Mouse (Mus musculus): Measurements from ENCODE around the gene Erbb4. TPM values are rescaled to one million over a fixed set of nuclear protein-coding genes. Genes with fewer than 3 reads are reported as not detected.
A peak's percentile ranks its signal among the peaks of the same experiment; 100 is the strongest.

Gene Erbb4
- polyA plus RNA-seq, 1 experiment from 2014 or later = 0.65 TPM

GRCm38 (mm10) chr1:69105493-69106321, 2.2 kb downstream of the Erbb4 start:
- Histone ChIP-seq H3K36me3 (no peaks in the 10 kb centered on the region), H3K9me3 (no peaks in the 10 kb centered on the region), H3K27ac (no peak overlapping the region), H3K4me1 (replicated peaks) (peaks cover 19% of the 10 kb centered on the region), H3K4me3 (replicated peaks) (peak overlapping the region; percentile 62), H3K4me2 (peak overlapping the region; percentile 99), H3K9ac (replicated peaks) (peak overlapping the region; percentile 47; the same call in 1 of the 2 replicates), H3K27me3 (peaks cover 59% of the 10 kb centered on the region)
- WGBS = under 1% methylated on average over 29 of the region's 29 CpGs
- no peak for ATAC-seq (ENCODE audit: insufficient number of reproducible peaks, insufficient read depth, low FRiP score, low TSS enrichment, low read depth)

- no peak overlapping the region for H3K9ac ChIP-seq (replicated peaks)
- peaks cover 59% of the 10 kb centered on the region for H3K27me3 ChIP-seq
- under 1% methylated on average over 13 of the region's 13 CpGs for WGBS
- no peak overlapping the region for H3K27ac ChIP-seq
- no peaks in the 10 kb centered on the region for H3K36me3 ChIP-seq
- H3K4me3 ChIP-seq (replicated peaks) = peak overlapping the region; percentile 62
- ATAC-seq (ENCODE audit: insufficient number of reproducible peaks, insufficient read depth, low FRiP score, low TSS enrichment, low read depth) = no peak
- H3K4me1 ChIP-seq (replicated peaks) = peaks cover 19% of the 10 kb centered on the region
- H3K4me2 ChIP-seq = peak overlapping the region; percentile 99
- H3K9me3 ChIP-seq = no peaks in the 10 kb centered on the region
Observed at GRCm38 (mm10) chr1:69105096-69105492, 2.8 kb downstream of the Erbb4 start.

- Histone ChIP-seq H3K27me3 (peaks cover 43% of the 10 kb centered on the region), H3K4me3 (replicated peaks) (no peak overlapping the region), H3K9me3 (no peaks in the 10 kb centered on the region), H3K4me1 (replicated peaks) (peaks cover 19% of the 10 kb centered on the region), H3K4me2 (no peak overlapping the region), H3K9ac (replicated peaks) (no peak overlapping the region), H3K27ac (no peak overlapping the region), H3K36me3 (no peaks in the 10 kb centered on the region)
- WGBS = 81% methylated on average over 6 of the region's 6 CpGs
- no peak for ATAC-seq (ENCODE audit: insufficient number of reproducible peaks, insufficient read depth, low FRiP score, low TSS enrichment, low read depth)
Observed at GRCm38 (mm10) chr1:69103211-69103706, 4.6 kb downstream of the Erbb4 start.

- WGBS = 82% methylated on average over 2 of the region's 2 CpGs
- ATAC-seq (ENCODE audit: insufficient number of reproducible peaks, insufficient read depth, low FRiP score, low TSS enrichment, low read depth) = no peak
- H3K36me3 ChIP-seq = no peaks in the 10 kb centered on the region
- no peak overlapping the region for H3K9ac ChIP-seq (replicated peaks)
- H3K27me3 ChIP-seq = peaks cover 27% of the 10 kb centered on the region
- H3K4me2 ChIP-seq = no peak overlapping the region
- H3K4me1 ChIP-seq (replicated peaks) = peaks cover 16% of the 10 kb centered on the region
- no peak overlapping the region for H3K27ac ChIP-seq
- H3K9me3 ChIP-seq = no peaks in the 10 kb centered on the region
- no peak overlapping the region for H3K4me3 ChIP-seq (replicated peaks)
Observed at GRCm38 (mm10) chr1:69101670-69102069, 6.2 kb downstream of the Erbb4 start.

- no peak overlapping the region for H3K27ac ChIP-seq
- no peak overlapping the region for H3K4me3 ChIP-seq (replicated peaks)
- H3K4me2 ChIP-seq = no peak overlapping the region
- H3K36me3 ChIP-seq = no peaks in the 10 kb centered on the region
- H3K9ac ChIP-seq (replicated peaks) = no peak overlapping the region
- no peaks in the 10 kb centered on the region for H3K4me1 ChIP-seq (replicated peaks)
- peak; percentile 79; the same call in 1 of the 2 replicates for ATAC-seq (ENCODE audit: insufficient number of reproducible peaks, insufficient read depth, low FRiP score, low TSS enrichment, low read depth)
- 18% methylated on average over 3 of the region's 3 CpGs for WGBS
- no peaks in the 10 kb centered on the region for H3K27me3 ChIP-seq
- H3K9me3 ChIP-seq = no peaks in the 10 kb centered on the region
Observed at GRCm38 (mm10) chr1:69093052-69093451, 14.8 kb downstream of the Erbb4 start.

- H3K27ac ChIP-seq = no peak overlapping the region
- ATAC-seq (ENCODE audit: insufficient number of reproducible peaks, insufficient read depth, low FRiP score, low TSS enrichment, low read depth) = no peak
- H3K4me3 ChIP-seq (replicated peaks) = no peak overlapping the region
- H3K4me1 ChIP-seq (replicated peaks) = no peaks in the 10 kb centered on the region
- H3K27me3 ChIP-seq = no peaks in the 10 kb centered on the region
- no peak overlapping the region for H3K4me2 ChIP-seq
- H3K9me3 ChIP-seq = no peaks in the 10 kb centered on the region
- H3K9ac ChIP-seq (replicated peaks) = no peak overlapping the region
- H3K36me3 ChIP-seq = no peaks in the 10 kb centered on the region
- 78% methylated on average over 1 of the region's 1 CpGs for WGBS
Observed at GRCm38 (mm10) chr1:69089331-69089730, 18.5 kb downstream of the Erbb4 start.

GRCm38 (mm10) chr1:69085753-69086152, 22.1 kb downstream of the Erbb4 start:
- 78% methylated on average over 6 of the region's 6 CpGs for WGBS
- H3K9ac ChIP-seq (replicated peaks) = no peak overlapping the region

GRCm38 (mm10) chr1:69048918-69049317, 58.9 kb downstream of the Erbb4 start:
- Histone ChIP-seq H3K9ac (replicated peaks) (no peak overlapping the region), H3K36me3 (no peaks in the 10 kb centered on the region), H3K27me3 (no peaks in the 10 kb centered on the region), H3K4me3 (replicated peaks) (no peak overlapping the region), H3K4me1 (replicated peaks) (no peaks in the 10 kb centered on the region), H3K9me3 (no peaks in the 10 kb centered on the region), H3K27ac (no peak overlapping the region), H3K4me2 (no peak overlapping the region)
- WGBS = 88% methylated on average over 4 of the region's 4 CpGs
- no peak for ATAC-seq (ENCODE audit: insufficient number of reproducible peaks, insufficient read depth, low FRiP score, low TSS enrichment, low read depth)

More at GRCm38 (mm10) chr1:69085753-69086152, 22.1 kb downstream of the Erbb4 start:
- Histone ChIP-seq H3K27ac (no peak overlapping the region), H3K9me3 (no peaks in the 10 kb centered on the region), H3K4me3 (replicated peaks) (no peak overlapping the region), H3K4me1 (replicated peaks) (no peaks in the 10 kb centered on the region), H3K4me2 (no peak overlapping the region), H3K27me3 (no peaks in the 10 kb centered on the region), H3K36me3 (no peaks in the 10 kb centered on the region)
- ATAC-seq (ENCODE audit: insufficient number of reproducible peaks, insufficient read depth, low FRiP score, low TSS enrichment, low read depth) = no peak

- no peaks in the 10 kb centered on the region for H3K27me3 ChIP-seq
- no peak overlapping the region for H3K9ac ChIP-seq (replicated peaks)
- H3K27ac ChIP-seq = no peak overlapping the region
- H3K4me2 ChIP-seq = no peak overlapping the region
- no peaks in the 10 kb centered on the region for H3K36me3 ChIP-seq
- no peak overlapping the region for H3K4me3 ChIP-seq (replicated peaks)
- no peaks in the 10 kb centered on the region for H3K9me3 ChIP-seq
- no peak for ATAC-seq (ENCODE audit: insufficient number of reproducible peaks, insufficient read depth, low FRiP score, low TSS enrichment, low read depth)
- WGBS = 80% methylated on average over 11 of the region's 11 CpGs
- H3K4me1 ChIP-seq (replicated peaks) = no peaks in the 10 kb centered on the region
Observed at GRCm38 (mm10) chr1:69046228-69046978, 61.5 kb downstream of the Erbb4 start.

GRCm38 (mm10) chr1:69027816-69028215, 80.0 kb downstream of the Erbb4 start:
- Histone ChIP-seq H3K9ac (replicated peaks) (no peak overlapping the region), H3K4me2 (no peak overlapping the region), H3K36me3 (no peaks in the 10 kb centered on the region), H3K27me3 (no peaks in the 10 kb centered on the region), H3K9me3 (no peaks in the 10 kb centered on the region), H3K4me1 (replicated peaks) (no peaks in the 10 kb centered on the region), H3K27ac (no peak overlapping the region), H3K4me3 (replicated peaks) (no peak overlapping the region)
- no peak for ATAC-seq (ENCODE audit: insufficient number of reproducible peaks, insufficient read depth, low FRiP score, low TSS enrichment, low read depth)
- WGBS = 87% methylated on average over 5 of the region's 5 CpGs

GRCm38 (mm10) chr1:69024858-69025257, 83.0 kb downstream of the Erbb4 start:
- H3K4me2 ChIP-seq = no peak overlapping the region
- H3K9me3 ChIP-seq = no peaks in the 10 kb centered on the region
- H3K27ac ChIP-seq = no peak overlapping the region
- 57% methylated on average over 3 of the region's 3 CpGs for WGBS
- no peak overlapping the region for H3K9ac ChIP-seq (replicated peaks)
- H3K4me3 ChIP-seq (replicated peaks) = no peak overlapping the region
- H3K27me3 ChIP-seq = no peaks in the 10 kb centered on the region
- ATAC-seq (ENCODE audit: insufficient number of reproducible peaks, insufficient read depth, low FRiP score, low TSS enrichment, low read depth) = no peak
- no peaks in the 10 kb centered on the region for H3K36me3 ChIP-seq
- no peaks in the 10 kb centered on the region for H3K4me1 ChIP-seq (replicated peaks)
